Mouse (Mus musculus) liver, adult 2 months (tissue): Measurements from ENCODE around the gene Oaz1. TPM values are rescaled to one million over a fixed set of nuclear protein-coding genes. Genes with fewer than 3 reads are reported as not detected.

Source experiments
- DNase-seq: peaks from one replicate; pipeline ENCODE4 v3.0.0-alpha.2; 2011; ENCODE audit warnings: low read depth, low spot score; ENCODE audit errors: extremely low read depth
- H3K27ac ChIP-seq: fragments of 200-500 bp; replicated peaks from 2 replicates; pipeline ENCODE4 v1.5.1; 2012; ENCODE audit warnings: low read depth, mild to moderate bottlenecking, control low read depth, inconsistent platforms, low read length; ENCODE audit not compliant: insufficient read depth
- H3K27me3 ChIP-seq: fragments of 200-500 bp; 2 replicates; pipeline ENCODE4 v1.6.1; 2012; ENCODE audit warnings: mild to moderate bottlenecking, moderate library complexity, low read length, inconsistent platforms; ENCODE audit not compliant: control insufficient read depth, insufficient read depth
- H3K36me3 ChIP-seq: fragments of 200-500 bp; 2 replicates; pipeline ENCODE4 v1.6.1; 2012; ENCODE audit warnings: low read length, inconsistent platforms; ENCODE audit not compliant: control insufficient read depth, insufficient read depth
- H3K4me1 ChIP-seq: fragments of 200-500 bp; 2 replicates; pipeline ENCODE4 v1.6.1; 2011; ENCODE audit warnings: low read length; ENCODE audit not compliant: control insufficient read depth, insufficient read depth
- H3K4me3 ChIP-seq: fragments of 200-500 bp; 2 replicates; pipeline ENCODE4 v1.5.1; 2011; ENCODE audit warnings: low read depth, mild to moderate bottlenecking, control low read depth, low read length, moderate library complexity; ENCODE audit not compliant: insufficient read depth
- H3K79me2 ChIP-seq: fragments of 200-500 bp; 2 replicates; pipeline ENCODE4 v1.6.1; 2012; ENCODE audit warnings: inconsistent platforms, mild to moderate bottlenecking, low read length, moderate library complexity; ENCODE audit not compliant: control insufficient read depth, insufficient read depth
- H3K9ac ChIP-seq: fragments of 200-500 bp; 2 replicates; pipeline ENCODE4 v1.6.1; 2012; ENCODE audit warnings: low read depth, mild to moderate bottlenecking, control low read depth, inconsistent platforms, low read length
- CTCF ChIP-seq: fragments of 200-500 bp; IDR thresholded peaks from 2 replicates; pipeline ENCODE4 v1.5.1; 2011; ENCODE audit warnings: low read depth, low read length, control low read depth
- POLR2A ChIP-seq: fragments of 200-500 bp; IDR thresholded peaks from 2 replicates; pipeline ENCODE4 v1.6.1; 2011; ENCODE audit warnings: low read length, control low read depth; ENCODE audit not compliant: insufficient read depth; ENCODE audit errors: extremely low read depth
- WGBS: fragments of 180-500 bp; shearing (Covaris S2); methylation state at CpG from one replicate; pipeline ENCODE4 v1.1.7; 2018; 5-methylcytosine and 5-hydroxymethylcytosine counted together
- polyA plus RNA-seq: library from polyadenylated mRNA; depleted of rRNA; stranded (reverse); fragments of >200 nt; gene quantifications from 2 replicates; pipeline ENCODE4 v1.2.3, GENCODE M21; 2012
- total RNA-seq: library from RNA; depleted of rRNA; stranded (reverse); fragments of >200 nt; gene quantifications from 2 replicates; pipeline ENCODE4 v1.2.3, GENCODE M21; 2014

Oaz1 gene
- total and polyA plus RNA-seq, 2 experiments, result 527 to 1,187 TPM

DNA sequence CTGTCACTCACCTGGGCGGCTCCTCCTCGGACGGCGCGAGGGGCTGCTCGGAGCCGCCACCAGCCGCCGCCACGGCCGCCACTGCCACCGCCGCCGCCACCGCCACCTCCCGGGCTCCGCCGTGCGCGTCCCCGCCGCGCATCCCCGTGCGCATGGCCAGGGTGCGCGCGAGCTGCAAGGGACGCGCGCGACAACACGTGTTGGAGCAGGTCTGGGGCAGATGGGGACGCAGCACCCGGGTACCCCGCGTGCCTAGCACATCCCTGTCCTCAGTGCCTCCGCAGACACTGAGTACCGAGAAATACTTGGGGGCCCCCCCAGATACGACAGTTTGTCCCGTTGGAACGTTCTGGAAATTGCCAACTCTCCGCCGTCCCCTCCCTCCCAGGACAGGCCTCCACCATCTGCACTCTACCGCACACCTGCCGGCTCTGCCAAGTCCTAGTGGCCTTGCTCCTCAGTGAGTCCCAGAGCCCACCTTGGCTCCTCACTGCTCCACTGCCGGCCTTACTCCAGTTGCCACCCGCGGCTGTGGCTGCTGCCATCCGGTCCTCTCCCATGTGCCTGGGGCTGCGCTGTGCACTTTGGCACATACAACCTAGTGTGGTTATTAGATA, 17.6 kb downstream of the Oaz1 start, which contains the start of gene Lingo3:
Gene Lingo3 (minus strand): TSS at position 109 of the 617 bp plus-strand sequence.
- H3K4me3 ChIP-seq, result no peak within 1 kb of the TSS
- no peak within 1 kb of the TSS; the same call in 1 of the 2 replicates for H3K9ac ChIP-seq
- DNase-seq, result no peak
- H3K36me3 ChIP-seq, result no peaks in the 10 kb centered on the region
- peaks cover 3% of the 10 kb centered on the region; the same call in 1 of the 2 replicates for H3K27me3 ChIP-seq
- no peaks in the 10 kb centered on the region for H3K79me2 ChIP-seq
- TF ChIP-seq CTCF (no peak), POLR2A (no peak)
- no peaks in the 10 kb centered on the region for H3K4me1 ChIP-seq
- 9% methylated on average over 43 of the region's 51 CpGs for WGBS
- no peak within 1 kb of the TSS for H3K27ac ChIP-seq

DNA sequence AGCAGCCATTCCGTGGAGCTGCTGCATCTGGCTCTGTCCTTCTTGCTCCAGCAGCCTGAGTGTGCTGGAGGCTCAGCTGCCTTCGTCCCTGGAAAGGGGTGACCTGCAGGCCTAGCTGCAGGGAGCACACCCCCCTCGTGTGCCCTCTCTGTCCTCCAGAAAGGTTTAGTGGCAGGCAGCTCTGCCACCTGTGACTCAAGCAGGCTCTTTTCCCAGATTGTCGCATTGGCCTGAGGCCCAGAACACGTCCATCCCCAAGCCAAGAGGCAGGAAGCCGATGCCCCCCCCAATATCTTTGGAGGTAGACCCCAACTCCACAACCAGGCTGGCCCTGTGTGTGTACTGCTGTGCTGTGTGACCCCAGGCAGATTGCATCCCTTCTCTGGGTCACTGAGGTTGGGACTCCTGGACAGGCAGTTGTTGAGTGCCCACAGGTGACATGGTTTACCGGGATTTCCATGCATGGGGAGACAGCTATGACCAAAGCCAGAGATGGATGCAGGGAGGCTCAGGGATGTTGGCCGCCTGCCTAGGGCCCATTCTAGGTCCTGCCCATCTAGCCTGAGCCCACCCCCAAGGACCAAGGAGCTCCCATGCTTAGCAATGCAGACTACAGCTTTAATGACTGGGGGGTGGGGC, 18.7 kb downstream of the Oaz1 start:
- no peak for DNase-seq
- TF ChIP-seq POLR2A (no peak), CTCF (no peak)
- Histone ChIP-seq H3K4me3 (no peak overlapping the region), H3K27me3 (peaks cover 3% of the 10 kb centered on the region; the same call in 1 of the 2 replicates), H3K79me2 (no peaks in the 10 kb centered on the region), H3K36me3 (no peaks in the 10 kb centered on the region), H3K27ac (no peak overlapping the region), H3K9ac (no peak overlapping the region), H3K4me1 (no peaks in the 10 kb centered on the region)
- 71% methylated on average over 8 of the region's 8 CpGs for WGBS

DNA sequence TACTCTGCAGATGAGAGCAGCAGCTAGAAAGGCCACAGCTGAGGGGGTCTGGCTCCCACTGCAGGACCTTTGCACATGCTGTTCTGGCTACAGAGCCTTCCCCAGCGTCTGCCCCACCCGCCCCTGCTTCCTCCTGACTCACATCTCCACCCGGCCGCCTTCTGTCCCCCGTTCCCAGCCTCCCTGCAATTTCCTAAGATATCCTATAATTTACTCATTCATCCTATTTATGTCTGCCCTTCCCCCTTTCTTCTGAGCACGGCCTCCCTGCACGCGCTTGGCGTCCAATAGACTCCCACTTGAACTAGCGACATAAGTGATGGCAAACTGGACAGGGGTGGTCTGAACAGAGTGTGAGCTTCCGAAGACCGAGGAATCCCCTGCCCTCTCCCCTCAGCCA, 19.3 kb downstream of the Oaz1 start:
- no peak overlapping the region for H3K4me3 ChIP-seq
- no peaks in the 10 kb centered on the region for H3K79me2 ChIP-seq
- peaks cover 3% of the 10 kb centered on the region; the same call in 1 of the 2 replicates for H3K27me3 ChIP-seq
- WGBS, result 83% methylated on average over 12 of the region's 12 CpGs
- no peak for DNase-seq
- no peaks in the 10 kb centered on the region for H3K36me3 ChIP-seq
- no peaks in the 10 kb centered on the region for H3K4me1 ChIP-seq
- no peak overlapping the region for H3K27ac ChIP-seq
- TF ChIP-seq POLR2A (no peak), CTCF (no peak)
- no peak overlapping the region for H3K9ac ChIP-seq

GRCm38 (mm10) chr10:80848571-80848970, 22.1 kb downstream of the Oaz1 start:
- WGBS, result 15% methylated on average over 10 of the region's 10 CpGs
- Histone ChIP-seq H3K27me3 (peaks cover 3% of the 10 kb centered on the region; the same call in 1 of the 2 replicates), H3K36me3 (no peaks in the 10 kb centered on the region), H3K4me1 (no peaks in the 10 kb centered on the region), H3K9ac (no peak overlapping the region), H3K27ac (no peak overlapping the region), H3K79me2 (no peaks in the 10 kb centered on the region), H3K4me3 (no peak overlapping the region)
- DNase-seq, result peak; percentile 61
- no peak for TF ChIP-seq POLR2A
- TF ChIP-seq CTCF, result no peak

GRCm38 (mm10) chr10:80854913-80855748, 28.7 kb downstream of the Oaz1 start, which contains the start of the genes Lsm7 and Sppl2b:
Lsm7 (minus strand) TSS chr10:80855209.
Sppl2b (plus strand) TSS chr10:80855275.
- peak within 1 kb of the TSS; percentile 80 for H3K4me3 ChIP-seq
- peak within 1 kb of the TSS; percentile 25 for H3K27ac ChIP-seq
- H3K27me3 ChIP-seq, result no peaks in the 10 kb centered on the region
- H3K79me2 ChIP-seq, result peaks cover 30% of the 10 kb centered on the region
- H3K36me3 ChIP-seq, result no peaks in the 10 kb centered on the region
- under 1% methylated on average over 81 of the region's 81 CpGs for WGBS
- TF ChIP-seq POLR2A (peak; percentile 70; the same call in 1 of the 2 replicates), CTCF (no peak)
- peak; percentile 72 for DNase-seq
- peak within 1 kb of the TSS; percentile 88 for H3K9ac ChIP-seq
- peaks cover 6% of the 10 kb centered on the region for H3K4me1 ChIP-seq
